Comparison of ENCODE assay signal across 22 mouse cellular contexts in the genomic region with DNA sequence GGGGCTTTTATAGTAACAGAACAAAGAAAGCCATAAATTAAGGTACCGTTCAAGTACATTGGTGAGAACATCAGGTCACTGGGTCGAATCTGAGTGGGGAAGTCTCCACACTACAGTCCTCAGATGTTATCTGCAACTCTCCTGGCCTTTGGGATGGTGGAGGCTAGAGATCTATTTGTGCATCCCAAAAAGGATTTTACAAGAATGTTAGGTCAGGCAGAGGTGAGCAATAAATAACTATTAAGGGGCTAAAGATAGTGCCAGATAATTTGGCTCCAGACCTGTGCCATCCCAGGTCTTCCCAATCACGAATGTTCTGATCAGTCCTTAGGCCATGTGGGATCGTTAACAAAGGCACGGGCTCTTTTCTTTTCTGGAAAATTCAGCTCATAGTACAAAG.
"Had no signal": no experiment of that assay in that cellular context is flagged by ENCODE, and none has a peak within 500 bp of the region (broad histone marks: within the 10 kb centered on the region; RNA-seq: fewer than 3 reads in every experiment).

No protein-coding gene starts in this region.

- H3K27ac ChIP-seq: heart, adult 2 months; heart, embryonic 13.5 days; heart, embryonic 15.5 days; hindbrain, postnatal 0 days; limb, embryonic 13.5 days; limb, embryonic 15.5 days; liver, embryonic 12.5 days; liver, embryonic 14.5 days had no signal

- ATAC-seq: forebrain, postnatal 0 days; hindbrain, postnatal 0 days; intestine, embryonic 16.5 days; liver, embryonic 12.5 days had no signal

- H3K27me3 ChIP-seq: heart, embryonic 13.5 days; heart, embryonic 15.5 days; hindbrain, embryonic 13.5 days; hindbrain, embryonic 15.5 days; limb, embryonic 13.5 days; limb, embryonic 15.5 days; liver, embryonic 12.5 days had no signal

- DNase-seq: forebrain, postnatal 0 days; gastrocnemius, postnatal 14 days; gastrocnemius, postnatal 36 days; heart, adult 11 months; heart, adult 2 months; heart, postnatal 14 days; heart, postnatal 36 days; layer of hippocampus, adult 9-11 months; layer of hippocampus, postnatal 36 days; left cerebral cortex, postnatal 4 days; lung, adult 18-20 months had no signal

- H3K9me3 ChIP-seq: heart, embryonic 13.5 days; heart, embryonic 15.5 days; hindbrain, embryonic 13.5 days; hindbrain, embryonic 15.5 days; limb, embryonic 15.5 days; liver, embryonic 12.5 days had no signal

- H3K4me2 ChIP-seq: heart, embryonic 11.5 days; heart, embryonic 13.5 days; heart, embryonic 15.5 days; hindbrain, embryonic 13.5 days; hindbrain, embryonic 15.5 days; limb, embryonic 13.5 days; limb, embryonic 15.5 days; liver, embryonic 12.5 days had no signal

- H3K9ac ChIP-seq: forebrain, postnatal 0 days; heart, embryonic 13.5 days; heart, embryonic 15.5 days; hindbrain, embryonic 13.5 days; hindbrain, embryonic 15.5 days; limb, embryonic 13.5 days; limb, embryonic 15.5 days; liver, embryonic 12.5 days; liver, embryonic 14.5 days had no signal

- H3K4me1 ChIP-seq: hindbrain, embryonic 15.5 days; limb, embryonic 13.5 days had no signal

- H3K4me3 ChIP-seq: heart, adult 2 months; heart, embryonic 13.5 days; heart, embryonic 15.5 days; hindbrain, embryonic 13.5 days; hindbrain, embryonic 15.5 days; limb, embryonic 13.5 days; limb, embryonic 15.5 days; liver, embryonic 12.5 days had no signal

- H3K36me3 ChIP-seq: heart, embryonic 13.5 days; heart, embryonic 15.5 days; hindbrain, embryonic 13.5 days; hindbrain, embryonic 15.5 days; limb, embryonic 13.5 days; limb, embryonic 15.5 days; liver, embryonic 12.5 days had no signal
